9 mouse cellular contexts compared by ENCODE assay signal in genomic region chr1:133385506-133385905, GRCm38 (mm10). TPM values are rescaled to one million over a fixed set of nuclear protein-coding genes. Genes with fewer than 3 reads are reported as not detected.
DNase-seq lines count a peak whose midpoint lies in the region; ATAC-seq lines count a peak whose summit lies in the region.
"Had no signal": no experiment of that assay in that cellular context is flagged by ENCODE, and none has a peak within 500 bp of the region (broad histone marks: within the 10 kb centered on the region; RNA-seq: fewer than 3 reads in every experiment).

No protein-coding gene starts in this region.

- H3K27me3 ChIP-seq in embryonic facial prominence, embryonic 11.5 days (ENCODE audit: control insufficient read depth, insufficient read depth, low read length), result no peaks in the 10 kb centered on the region
- H3K27me3 ChIP-seq in liver, embryonic 15.5 days, result no peaks in the 10 kb centered on the region
- H3K27me3 ChIP-seq in neural tube, embryonic 11.5 days (ENCODE audit: control insufficient read depth, insufficient read depth, low read length), result no peaks in the 10 kb centered on the region

- peak overlapping the region; percentile 22 for H3K9ac ChIP-seq in embryonic facial prominence, embryonic 11.5 days (replicated peaks; ENCODE audit: low read length)
- no peak overlapping the region for H3K9ac ChIP-seq in liver, embryonic 15.5 days
- no peak overlapping the region; the same call in 1 of the 2 replicates for H3K9ac ChIP-seq in neural tube, embryonic 11.5 days (ENCODE audit: low read length)

- no peaks in the 10 kb centered on the region for H3K4me1 ChIP-seq in embryonic facial prominence, embryonic 11.5 days (ENCODE audit: control insufficient read depth, insufficient read depth, low read length)
- H3K4me1 ChIP-seq in liver, embryonic 15.5 days (replicated peaks), result peaks cover 5% of the 10 kb centered on the region; the same call in 1 of the 2 replicates
- H3K4me1 ChIP-seq in neural tube, embryonic 11.5 days (ENCODE audit: control insufficient read depth, insufficient read depth, low read length), result no peaks in the 10 kb centered on the region

- no peak for ATAC-seq in embryonic facial prominence, embryonic 11.5 days (replicated peaks; ENCODE audit: insufficient number of reproducible peaks, low FRiP score, low TSS enrichment, low read depth)
- no peak for ATAC-seq in liver, embryonic 15.5 days (ENCODE audit: insufficient read depth)
- no peak for ATAC-seq in neural tube, embryonic 11.5 days (ENCODE audit: insufficient read depth, low FRiP score, low TSS enrichment)

- peaks cover 2% of the 10 kb centered on the region; the same call in 1 of the 2 replicates for H3K36me3 ChIP-seq in embryonic facial prominence, embryonic 11.5 days (replicated peaks; ENCODE audit: control insufficient read depth, insufficient read depth, low read depth, low read length)
- H3K36me3 ChIP-seq in liver, embryonic 15.5 days (replicated peaks), result no peaks in the 10 kb centered on the region
- H3K36me3 ChIP-seq in neural tube, embryonic 11.5 days (ENCODE audit: control insufficient read depth, insufficient read depth, low read length), result peaks cover 4% of the 10 kb centered on the region; the same call in 1 of the 2 replicates

- no peaks in the 10 kb centered on the region for H3K9me3 ChIP-seq in embryonic facial prominence, embryonic 11.5 days (replicated peaks; ENCODE audit: control insufficient read depth, low read length)
- no peaks in the 10 kb centered on the region for H3K9me3 ChIP-seq in liver, embryonic 15.5 days (replicated peaks)
- H3K9me3 ChIP-seq in neural tube, embryonic 11.5 days (ENCODE audit: control insufficient read depth, low read length), result no peaks in the 10 kb centered on the region

- H3K27ac ChIP-seq in embryonic facial prominence, embryonic 11.5 days (replicated peaks; ENCODE audit: low read depth, low read length), result 0 out of 2 replicates have a peak overlapping the region, but pooled peaks have one; percentile 0
- no peak overlapping the region for H3K27ac ChIP-seq in liver, embryonic 15.5 days (replicated peaks)
- no peak overlapping the region for H3K27ac ChIP-seq in neural tube, embryonic 11.5 days (ENCODE audit: low read depth, low read length)

- H3K4me2 ChIP-seq in embryonic facial prominence, embryonic 11.5 days (ENCODE audit: low read depth, low read length), result peak overlapping the region; percentile 13; the same call in 1 of the 2 replicates
- peak overlapping the region; percentile 30; the same call in 1 of the 2 replicates for H3K4me2 ChIP-seq in liver, embryonic 15.5 days
- no peak overlapping the region for H3K4me2 ChIP-seq in neural tube, embryonic 11.5 days (ENCODE audit: low read depth)

- DNase-seq in CD4-positive helper T cell, adult 2 months (ENCODE audit: low read depth, low spot score), result peak; percentile 71
- DNase-seq in T-cell, adult 2 months (ENCODE audit: low spot score), result peak; percentile 75
- peak; percentile 86 for DNase-seq in embryonic facial prominence, embryonic 11.5 days (ENCODE audit: low spot score)
- peak; percentile 68 for DNase-seq in heart, adult 8-10 months (ENCODE audit: low spot score)
- peak; percentile 86 for DNase-seq in kidney, postnatal 10 days
- peak; percentile 76 for DNase-seq in neural tube, embryonic 11.5 days (ENCODE audit: low spot score)
- DNase-seq in thymus, postnatal 36 days, result peak; percentile 84 to 85

- H3K4me3 ChIP-seq in embryonic facial prominence, embryonic 11.5 days (ENCODE audit: low read depth, low read length), result no peak overlapping the region
- no peak overlapping the region for H3K4me3 ChIP-seq in liver, embryonic 15.5 days (replicated peaks)
- no peak overlapping the region for H3K4me3 ChIP-seq in neural tube, embryonic 11.5 days (ENCODE audit: low read depth, low read length)

- WGBS in embryonic facial prominence, embryonic 11.5 days, result 32% methylated on average over 9 of the region's 9 CpGs
- WGBS in liver, embryonic 15.5 days (ENCODE audit: insufficient replicate concordance), result 29% methylated on average over 9 of the region's 9 CpGs
- WGBS in neural tube, embryonic 11.5 days, result 50% methylated on average over 9 of the region's 9 CpGs

RNA-seq across cellular contexts. Expression of gene Etnk2, which starts 22.1 kb away (rescaled TPM):
- polyA plus RNA-seq in embryonic facial prominence, embryonic 11.5 days (2014; fragmentation: Nextera tagmentation; extraction: Ambion mirVana), result 1.5 and 2.8 TPM in 2 replicates
- under 1 TPM; 0.16 to 0.69 (median 0.33) TPM for total RNA-seq in heart, adult 8-10 months (2022)
- 11.3 and 14.2 TPM in 2 replicates for polyA plus RNA-seq in liver, embryonic 15.5 days (2015; fragmentation: Nextera tagmentation; extraction: Ambion mirVana)
- 1.9 and 3.0 TPM in 2 replicates for polyA plus RNA-seq in neural tube, embryonic 11.5 days (2014; fragmentation: Nextera tagmentation; extraction: Ambion mirVana)

RNA-seq across cellular contexts. Expression of gene Ren1, which starts 35.2 kb away (rescaled TPM):
- not detected in 2 replicates for polyA plus RNA-seq in embryonic facial prominence, embryonic 11.5 days (2014; fragmentation: Nextera tagmentation; extraction: Ambion mirVana)
- under 1 TPM in 1 of 4 experiments, not detected in 3; 0.19 TPM for total RNA-seq in heart, adult 8-10 months (2022)
- polyA plus RNA-seq in liver, embryonic 15.5 days (2015; fragmentation: Nextera tagmentation; extraction: Ambion mirVana), result 0.66 and 0.84 TPM in 2 replicates
- polyA plus RNA-seq in neural tube, embryonic 11.5 days (2014; fragmentation: Nextera tagmentation; extraction: Ambion mirVana), result not detected in 2 replicates
- total RNA-seq: left cerebral cortex, adult 8-10 months had no signal

RNA-seq across cellular contexts. Expression of gene Sox13, which starts 38.7 kb away (rescaled TPM):
- 5.7 and 6.4 TPM in 2 replicates for polyA plus RNA-seq in embryonic facial prominence, embryonic 11.5 days (2014; fragmentation: Nextera tagmentation; extraction: Ambion mirVana)
- total RNA-seq in heart, adult 8-10 months (2022), result 10 to 100 TPM; 11.0 to 14.4 (median 13.9) TPM
- polyA plus RNA-seq in liver, embryonic 15.5 days (2015; fragmentation: Nextera tagmentation; extraction: Ambion mirVana), result 1.6 and 1.9 TPM in 2 replicates
- polyA plus RNA-seq in neural tube, embryonic 11.5 days (2014; fragmentation: Nextera tagmentation; extraction: Ambion mirVana), result 10.2 and 12.3 TPM in 2 replicates
